Mouse (Mus musculus): Measurements from ENCODE around the gene Rdh5. TPM values are rescaled to one million over a fixed set of nuclear protein-coding genes. Genes with fewer than 3 reads are reported as not detected.

Gene Rdh5
- polyA plus RNA-seq, 1 experiment from 2014 or later = 13.0 TPM

DNA sequence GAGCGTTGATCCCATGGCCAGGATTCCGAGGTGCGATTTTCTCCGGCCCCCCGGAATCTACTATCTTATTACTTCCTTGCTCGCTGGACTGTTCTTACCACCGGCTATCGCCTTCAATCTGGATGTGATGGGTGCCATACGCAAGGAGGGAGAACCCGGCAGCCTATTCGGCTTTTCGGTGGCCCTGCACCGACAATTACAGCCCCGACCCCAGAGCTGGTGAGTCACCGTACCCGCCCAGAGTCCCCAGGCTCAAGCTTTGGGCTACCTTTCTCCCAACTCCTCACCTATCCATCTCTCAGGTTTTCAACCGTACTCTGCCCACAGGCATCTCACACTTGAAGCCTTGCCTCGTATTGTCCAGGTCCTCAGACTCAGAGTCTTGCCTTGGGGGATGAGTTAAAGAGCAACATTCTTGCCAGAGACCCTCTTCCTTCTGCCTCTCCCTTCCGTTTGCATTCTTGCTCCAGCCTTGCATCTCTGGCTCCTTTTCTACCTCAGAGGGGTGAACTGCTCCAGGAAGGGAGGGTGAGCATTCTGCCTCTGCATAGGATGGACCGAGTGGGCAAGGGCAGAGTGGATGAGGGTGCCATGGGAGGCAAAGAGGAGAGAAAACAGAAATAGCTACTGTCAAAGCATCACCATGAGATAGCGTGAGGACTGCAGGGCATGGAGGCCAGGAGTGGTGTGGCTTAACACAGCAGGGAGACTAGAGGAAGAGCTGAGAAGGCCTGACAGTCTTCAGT is 11.5 kb upstream of the Rdh5 start:
- peak overlapping the region; percentile 45 for H3K9ac ChIP-seq (ENCODE audit: low read depth, low read length)
- H3K9me3 ChIP-seq (ENCODE audit: control insufficient read depth) = no peaks in the 10 kb centered on the region
- peak overlapping the region; percentile 40 for H3K4me3 ChIP-seq (ENCODE audit: low read depth, low read length)
- 5% methylated on average over 21 of the region's 21 CpGs for WGBS
- TF ChIP-seq CTCF (IDR thresholded peaks at IDR 0.05; ENCODE audit: low read depth) = no peak
- H3K4me2 ChIP-seq (replicated peaks; ENCODE audit: low read depth) = peak overlapping the region; percentile 70
- H3K27me3 ChIP-seq (replicated peaks; ENCODE audit: control insufficient read depth, insufficient read depth, low read length) = peaks cover 37% of the 10 kb centered on the region
- no peak for ATAC-seq
- H3K36me3 ChIP-seq (ENCODE audit: control insufficient read depth, insufficient read depth) = no peaks in the 10 kb centered on the region
- no peaks in the 10 kb centered on the region; the same call in 1 of the 2 replicates for H3K4me1 ChIP-seq (replicated peaks; ENCODE audit: control insufficient read depth, insufficient read depth, low read length)
- no peak overlapping the region for H3K27ac ChIP-seq (ENCODE audit: low read depth, low read length)

DNA sequence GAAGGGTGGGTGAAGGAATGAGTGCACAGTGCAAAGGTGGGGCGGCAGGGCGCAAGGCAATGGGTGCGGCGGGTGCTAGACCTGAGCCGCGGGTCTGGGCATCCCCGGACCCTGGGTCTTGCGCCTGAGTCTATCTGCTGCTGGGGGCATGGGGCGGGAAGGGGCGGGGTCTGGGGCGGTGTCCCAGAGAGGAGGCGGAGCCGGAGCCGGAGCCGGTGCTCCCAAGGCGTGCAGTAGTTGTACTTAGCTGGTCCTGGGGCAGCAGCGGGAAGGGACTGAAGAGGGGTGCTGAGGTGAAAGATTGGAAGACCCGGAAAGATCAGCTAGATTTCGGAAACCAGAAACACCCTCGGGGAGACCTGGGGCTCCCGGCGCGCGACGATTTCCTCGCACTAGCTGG is 10.9 kb upstream of the Rdh5 start, which contains the start of gene Itga7:
Gene Itga7, plus strand, starts transcription at position 245 of the 400 bp plus-strand sequence.
- Histone ChIP-seq H3K9me3 (ENCODE audit: control insufficient read depth) (no peaks in the 10 kb centered on the region), H3K4me3 (ENCODE audit: low read depth, low read length) (peak within 1 kb of the TSS; percentile 40), H3K36me3 (ENCODE audit: control insufficient read depth, insufficient read depth) (no peaks in the 10 kb centered on the region), H3K27ac (ENCODE audit: low read depth, low read length) (no peak within 1 kb of the TSS), H3K4me2 (replicated peaks; ENCODE audit: low read depth) (peak within 1 kb of the TSS; percentile 70), H3K9ac (ENCODE audit: low read depth, low read length) (peak within 1 kb of the TSS; percentile 45), H3K4me1 (replicated peaks; ENCODE audit: control insufficient read depth, insufficient read depth, low read length) (no peaks in the 10 kb centered on the region; the same call in 1 of the 2 replicates), H3K27me3 (replicated peaks; ENCODE audit: control insufficient read depth, insufficient read depth, low read length) (peaks cover 37% of the 10 kb centered on the region)
- WGBS = 0% methylated on average over 26 of the region's 26 CpGs
- no peak for TF ChIP-seq CTCF (IDR thresholded peaks at IDR 0.05; ENCODE audit: low read depth)
- peak; percentile 61 for ATAC-seq

DNA sequence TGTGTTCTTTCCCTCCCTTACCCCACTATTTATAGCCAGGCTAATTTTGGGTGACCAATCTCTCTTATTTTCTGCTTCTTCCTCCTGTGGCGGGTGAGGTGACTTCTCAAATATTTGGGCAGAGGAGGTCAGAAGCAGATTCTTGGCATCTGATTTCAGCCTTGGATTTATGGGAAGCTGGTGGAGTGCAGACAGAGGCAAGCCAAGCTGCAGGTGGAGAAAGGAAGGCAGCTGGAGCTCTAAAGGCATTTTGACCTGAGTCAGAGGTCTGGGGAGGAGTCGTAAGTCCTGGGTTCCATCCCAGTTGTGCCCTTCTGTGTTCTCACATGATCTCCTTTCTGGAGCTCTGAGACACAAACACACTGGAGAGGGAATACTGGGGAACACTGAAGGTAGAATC is 8.8 kb upstream of the Rdh5 start:
- no peak for ATAC-seq
- WGBS = 43% methylated on average over 2 of the region's 2 CpGs
- H3K4me1 ChIP-seq (replicated peaks; ENCODE audit: control insufficient read depth, insufficient read depth, low read length) = no peaks in the 10 kb centered on the region
- no peak for TF ChIP-seq CTCF (IDR thresholded peaks at IDR 0.05; ENCODE audit: low read depth)
- no peak overlapping the region for H3K4me3 ChIP-seq (ENCODE audit: low read depth, low read length)
- no peaks in the 10 kb centered on the region for H3K9me3 ChIP-seq (ENCODE audit: control insufficient read depth)
- no peak overlapping the region for H3K27ac ChIP-seq (ENCODE audit: low read depth, low read length)
- no peaks in the 10 kb centered on the region for H3K36me3 ChIP-seq (ENCODE audit: control insufficient read depth, insufficient read depth)
- H3K27me3 ChIP-seq (replicated peaks; ENCODE audit: control insufficient read depth, insufficient read depth, low read length) = peaks cover 37% of the 10 kb centered on the region
- no peak overlapping the region for H3K9ac ChIP-seq (ENCODE audit: low read depth, low read length)
- no peak overlapping the region for H3K4me2 ChIP-seq (replicated peaks; ENCODE audit: low read depth)

DNA sequence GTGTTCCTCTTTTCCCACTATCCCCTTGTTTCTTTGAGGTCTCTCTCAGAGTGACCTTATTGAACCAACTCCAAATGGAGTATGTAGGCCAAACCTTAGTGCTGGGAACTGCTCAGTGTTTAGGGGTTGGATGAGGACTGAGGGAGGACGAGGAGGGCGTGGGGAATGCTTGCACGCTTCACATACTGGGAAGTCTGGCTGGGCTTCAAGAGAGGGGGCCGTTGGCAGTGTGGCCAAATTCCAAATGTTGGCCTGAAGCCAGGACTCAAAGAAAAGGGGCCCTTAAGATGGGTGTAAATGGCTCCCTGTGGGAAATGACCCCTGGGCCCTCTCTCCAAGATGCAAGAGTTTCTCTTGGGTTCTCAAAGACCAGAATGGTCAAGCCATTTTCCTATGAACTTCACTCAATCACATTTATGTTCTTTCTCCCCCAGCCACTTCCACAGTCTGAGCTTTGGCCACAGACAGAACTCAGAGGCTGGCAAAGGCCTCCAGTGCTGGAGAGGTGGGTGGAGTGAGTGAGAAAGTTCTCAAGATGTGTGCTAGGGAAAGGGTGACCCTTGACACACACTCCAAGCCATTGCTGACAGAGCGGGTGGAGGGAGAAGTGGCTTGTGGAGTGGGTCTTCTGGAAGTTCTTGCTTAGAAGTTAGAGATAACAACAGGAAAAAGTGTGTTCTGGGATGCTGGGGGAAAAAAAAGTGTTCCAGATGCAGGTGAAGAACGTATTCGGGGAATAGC is 7.1 kb upstream of the Rdh5 start:
- H3K36me3 ChIP-seq (ENCODE audit: control insufficient read depth, insufficient read depth) = no peaks in the 10 kb centered on the region
- WGBS = 67% methylated on average over 7 of the region's 7 CpGs
- no peak overlapping the region for H3K4me2 ChIP-seq (replicated peaks; ENCODE audit: low read depth)
- H3K27ac ChIP-seq (ENCODE audit: low read depth, low read length) = no peak overlapping the region
- H3K4me3 ChIP-seq (ENCODE audit: low read depth, low read length) = no peak overlapping the region
- no peak overlapping the region for H3K9ac ChIP-seq (ENCODE audit: low read depth, low read length)
- H3K9me3 ChIP-seq (ENCODE audit: control insufficient read depth) = no peaks in the 10 kb centered on the region
- peaks cover 25% of the 10 kb centered on the region for H3K27me3 ChIP-seq (replicated peaks; ENCODE audit: control insufficient read depth, insufficient read depth, low read length)
- no peaks in the 10 kb centered on the region for H3K4me1 ChIP-seq (replicated peaks; ENCODE audit: control insufficient read depth, insufficient read depth, low read length)
- TF ChIP-seq CTCF (IDR thresholded peaks at IDR 0.05; ENCODE audit: low read depth) = no peak
- ATAC-seq = no peak

DNA sequence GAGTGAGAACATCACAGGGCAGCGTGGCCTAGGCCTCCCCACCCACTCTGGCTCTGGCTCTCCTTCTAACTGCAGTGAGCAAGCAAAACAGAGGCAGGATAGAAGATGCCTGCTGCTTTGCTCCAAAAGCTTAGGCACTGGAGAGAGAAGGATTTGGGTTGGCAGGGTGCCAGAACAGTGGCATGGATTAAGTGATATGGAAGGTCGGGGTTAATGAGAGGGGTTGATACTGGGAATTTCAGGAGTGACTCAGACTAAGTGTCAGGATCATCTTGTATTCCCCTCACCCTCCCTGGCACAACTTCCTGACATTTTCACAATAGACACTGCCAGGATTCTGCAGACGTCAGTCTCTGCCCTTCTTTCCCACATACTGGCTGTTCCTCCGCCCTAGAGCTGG is 5.7 kb upstream of the Rdh5 start:
- H3K36me3 ChIP-seq (ENCODE audit: control insufficient read depth, insufficient read depth) = no peaks in the 10 kb centered on the region
- H3K4me2 ChIP-seq (replicated peaks; ENCODE audit: low read depth) = no peak overlapping the region
- whole genome bisulfite sequencing = 31% methylated on average over 4 of the region's 4 CpGs
- TF ChIP-seq CTCF (IDR thresholded peaks at IDR 0.05; ENCODE audit: low read depth) = no peak
- no peak overlapping the region for H3K9ac ChIP-seq (ENCODE audit: low read depth, low read length)
- H3K4me1 ChIP-seq (replicated peaks; ENCODE audit: control insufficient read depth, insufficient read depth, low read length) = peaks cover 4% of the 10 kb centered on the region
- H3K27ac ChIP-seq (ENCODE audit: low read depth, low read length) = no peak overlapping the region
- no peak for ATAC-seq
- H3K9me3 ChIP-seq (ENCODE audit: control insufficient read depth) = no peaks in the 10 kb centered on the region
- peaks cover 11% of the 10 kb centered on the region; the same call in 1 of the 2 replicates for H3K27me3 ChIP-seq (replicated peaks; ENCODE audit: control insufficient read depth, insufficient read depth, low read length)
- no peak overlapping the region for H3K4me3 ChIP-seq (ENCODE audit: low read depth, low read length)

DNA sequence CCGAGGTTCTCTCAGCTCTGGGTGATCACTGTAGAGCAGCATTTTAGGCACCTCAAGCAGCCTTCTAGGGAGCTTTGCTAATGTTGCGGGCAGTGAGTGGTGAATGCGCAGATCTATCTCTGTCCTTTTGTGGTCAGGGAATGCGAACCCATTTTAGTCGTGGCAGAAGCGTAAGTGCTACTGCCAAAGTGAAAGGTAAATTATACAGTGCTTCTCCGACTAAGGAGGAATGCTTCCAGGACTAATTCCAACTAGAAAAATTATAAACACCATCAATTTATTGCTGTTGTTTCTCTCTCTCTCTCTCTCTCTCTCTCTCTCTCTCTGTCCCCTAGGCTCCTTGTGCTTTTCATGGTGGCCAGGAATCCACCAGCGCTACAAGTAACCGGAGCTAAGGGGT is 1.2 kb upstream of the Rdh5 start, which contains the start of gene Bloc1s1:
Gene Bloc1s1, minus strand, starts transcription at position 101 of the 400 bp plus-strand sequence.
- WGBS = 53% methylated on average over 9 of the region's 9 CpGs
- peak within 1 kb of the TSS; percentile 86 for H3K9ac ChIP-seq (ENCODE audit: low read depth, low read length)
- peak within 1 kb of the TSS; percentile 94 for H3K4me2 ChIP-seq (replicated peaks; ENCODE audit: low read depth)
- H3K27ac ChIP-seq (ENCODE audit: low read depth, low read length) = peak within 1 kb of the TSS; percentile 98
- peaks cover 15% of the 10 kb centered on the region for H3K4me1 ChIP-seq (replicated peaks; ENCODE audit: control insufficient read depth, insufficient read depth, low read length)
- H3K9me3 ChIP-seq (ENCODE audit: control insufficient read depth) = no peaks in the 10 kb centered on the region
- H3K27me3 ChIP-seq (replicated peaks; ENCODE audit: control insufficient read depth, insufficient read depth, low read length) = no peaks in the 10 kb centered on the region
- 0 out of 2 replicates have a peak, but pooled peaks cover 7% of the 10 kb centered on the region for H3K36me3 ChIP-seq (ENCODE audit: control insufficient read depth, insufficient read depth)
- H3K4me3 ChIP-seq (ENCODE audit: low read depth, low read length) = peak within 1 kb of the TSS; percentile 76
- no peak for ATAC-seq
- no peak for TF ChIP-seq CTCF (IDR thresholded peaks at IDR 0.05; ENCODE audit: low read depth)

All from intestine, postnatal 0 days (tissue).